Mouse (Mus musculus): Measurements from ENCODE around the gene Map4. TPM values are rescaled to one million over a fixed set of nuclear protein-coding genes. Genes with fewer than 3 reads are reported as not detected.

Map4 gene
- polyA plus RNA-seq, 1 experiment from 2014 or later, result 144 TPM

GRCm38 (mm10) chr9:110047260-110047659, 116.0 kb downstream of the Map4 start:
- no peak for ATAC-seq
- H3K9me3 ChIP-seq (ENCODE audit: control insufficient read depth, low read length), result no peaks in the 10 kb centered on the region
- no peaks in the 10 kb centered on the region for H3K36me3 ChIP-seq (ENCODE audit: control insufficient read depth, insufficient read depth)

GRCm38 (mm10) chr9:110047857-110048256, 116.6 kb downstream of the Map4 start:
- no peak overlapping the region for H3K9ac ChIP-seq (replicated peaks; ENCODE audit: low read depth, low read length)
- peaks cover 14% of the 10 kb centered on the region for H3K4me1 ChIP-seq (replicated peaks; ENCODE audit: control insufficient read depth, insufficient read depth, low read length)
- no peaks in the 10 kb centered on the region for H3K36me3 ChIP-seq (ENCODE audit: control insufficient read depth, insufficient read depth)
- H3K4me2 ChIP-seq (ENCODE audit: low read length), result no peak overlapping the region
- no peak for ATAC-seq
- H3K27ac ChIP-seq (ENCODE audit: low read length), result no peak overlapping the region
- WGBS, result 4% methylated on average over 3 of the region's 3 CpGs
- H3K9me3 ChIP-seq (ENCODE audit: control insufficient read depth, low read length), result no peaks in the 10 kb centered on the region
- no peaks in the 10 kb centered on the region for H3K27me3 ChIP-seq (replicated peaks; ENCODE audit: control insufficient read depth, insufficient read depth, low read length)
- H3K4me3 ChIP-seq (replicated peaks; ENCODE audit: low read length), result no peak overlapping the region

More at GRCm38 (mm10) chr9:110047260-110047659, 116.0 kb downstream of the Map4 start:
- Histone ChIP-seq H3K27me3 (replicated peaks; ENCODE audit: control insufficient read depth, insufficient read depth, low read length) (no peaks in the 10 kb centered on the region), H3K9ac (replicated peaks; ENCODE audit: low read depth, low read length) (no peak overlapping the region), H3K27ac (ENCODE audit: low read length) (no peak overlapping the region), H3K4me3 (replicated peaks; ENCODE audit: low read length) (no peak overlapping the region), H3K4me1 (replicated peaks; ENCODE audit: control insufficient read depth, insufficient read depth, low read length) (peaks cover 8% of the 10 kb centered on the region), H3K4me2 (ENCODE audit: low read length) (no peak overlapping the region)

- Histone ChIP-seq H3K4me2 (ENCODE audit: low read length) (peak overlapping the region; percentile 67), H3K27me3 (replicated peaks; ENCODE audit: control insufficient read depth, insufficient read depth, low read length) (no peaks in the 10 kb centered on the region), H3K4me1 (replicated peaks; ENCODE audit: control insufficient read depth, insufficient read depth, low read length) (peaks cover 34% of the 10 kb centered on the region), H3K9me3 (ENCODE audit: control insufficient read depth, low read length) (no peaks in the 10 kb centered on the region), H3K27ac (ENCODE audit: low read length) (peak overlapping the region; percentile 30; the same call in 1 of the 2 replicates), H3K36me3 (ENCODE audit: control insufficient read depth, insufficient read depth) (no peaks in the 10 kb centered on the region), H3K4me3 (replicated peaks; ENCODE audit: low read length) (no peak overlapping the region), H3K9ac (replicated peaks; ENCODE audit: low read depth, low read length) (no peak overlapping the region)
- ATAC-seq, result no peak
Observed at GRCm38 (mm10) chr9:110051184-110051583, 119.9 kb downstream of the Map4 start.

GRCm38 (mm10) chr9:110051869-110052661, 120.8 kb downstream of the Map4 start:
- Histone ChIP-seq H3K27me3 (replicated peaks; ENCODE audit: control insufficient read depth, insufficient read depth, low read length) (no peaks in the 10 kb centered on the region), H3K9ac (replicated peaks; ENCODE audit: low read depth, low read length) (peak overlapping the region; percentile 74), H3K36me3 (ENCODE audit: control insufficient read depth, insufficient read depth) (no peaks in the 10 kb centered on the region), H3K27ac (ENCODE audit: low read length) (peak overlapping the region; percentile 85), H3K4me1 (replicated peaks; ENCODE audit: control insufficient read depth, insufficient read depth, low read length) (peaks cover 37% of the 10 kb centered on the region), H3K4me2 (ENCODE audit: low read length) (peak overlapping the region; percentile 67), H3K4me3 (replicated peaks; ENCODE audit: low read length) (peak overlapping the region; percentile 52), H3K9me3 (ENCODE audit: control insufficient read depth, low read length) (no peaks in the 10 kb centered on the region)
- 5% methylated on average over 23 of the region's 23 CpGs for WGBS
- peak; percentile 57 for ATAC-seq

GRCm38 (mm10) chr9:110052951-110053304, 121.7 kb downstream of the Map4 start:
- H3K4me3 ChIP-seq (replicated peaks; ENCODE audit: low read length), result peak overlapping the region; percentile 52
- peak overlapping the region; percentile 74 for H3K9ac ChIP-seq (replicated peaks; ENCODE audit: low read depth, low read length)
- H3K4me2 ChIP-seq (ENCODE audit: low read length), result peak overlapping the region; percentile 67
- WGBS, result 53% methylated on average over 4 of the region's 4 CpGs
- peaks cover 40% of the 10 kb centered on the region for H3K4me1 ChIP-seq (replicated peaks; ENCODE audit: control insufficient read depth, insufficient read depth, low read length)
- H3K36me3 ChIP-seq (ENCODE audit: control insufficient read depth, insufficient read depth), result no peaks in the 10 kb centered on the region
- H3K27ac ChIP-seq (ENCODE audit: low read length), result peak overlapping the region; percentile 85
- ATAC-seq, result no peak
- no peaks in the 10 kb centered on the region for H3K27me3 ChIP-seq (replicated peaks; ENCODE audit: control insufficient read depth, insufficient read depth, low read length)
- H3K9me3 ChIP-seq (ENCODE audit: control insufficient read depth, low read length), result no peaks in the 10 kb centered on the region

GRCm38 (mm10) chr9:110053305-110054079, 122.2 kb downstream of the Map4 start:
- H3K4me2 ChIP-seq (ENCODE audit: low read length), result peak overlapping the region; percentile 67
- H3K9ac ChIP-seq (replicated peaks; ENCODE audit: low read depth, low read length), result peak overlapping the region; percentile 74
- H3K36me3 ChIP-seq (ENCODE audit: control insufficient read depth, insufficient read depth), result no peaks in the 10 kb centered on the region
- H3K9me3 ChIP-seq (ENCODE audit: control insufficient read depth, low read length), result no peaks in the 10 kb centered on the region
- H3K4me1 ChIP-seq (replicated peaks; ENCODE audit: control insufficient read depth, insufficient read depth, low read length), result peaks cover 40% of the 10 kb centered on the region
- peak overlapping the region; percentile 85 for H3K27ac ChIP-seq (ENCODE audit: low read length)
- peak overlapping the region; percentile 52 for H3K4me3 ChIP-seq (replicated peaks; ENCODE audit: low read length)
- 18% methylated on average over 8 of the region's 8 CpGs for whole genome bisulfite sequencing
- H3K27me3 ChIP-seq (replicated peaks; ENCODE audit: control insufficient read depth, insufficient read depth, low read length), result no peaks in the 10 kb centered on the region
- peak; percentile 69 for ATAC-seq

- H3K9ac ChIP-seq (replicated peaks; ENCODE audit: low read depth, low read length), result peak overlapping the region; percentile 74; the same call in 1 of the 2 replicates
- H3K36me3 ChIP-seq (ENCODE audit: control insufficient read depth, insufficient read depth), result no peaks in the 10 kb centered on the region
- H3K4me2 ChIP-seq (ENCODE audit: low read length), result peak overlapping the region; percentile 67
- ATAC-seq, result peak; percentile 37; the same call in 1 of the 2 replicates
- H3K27me3 ChIP-seq (replicated peaks; ENCODE audit: control insufficient read depth, insufficient read depth, low read length), result no peaks in the 10 kb centered on the region
- H3K4me3 ChIP-seq (replicated peaks; ENCODE audit: low read length), result peak overlapping the region; percentile 52
- H3K4me1 ChIP-seq (replicated peaks; ENCODE audit: control insufficient read depth, insufficient read depth, low read length), result peaks cover 40% of the 10 kb centered on the region
- WGBS, result 9% methylated on average over 2 of the region's 2 CpGs
- H3K9me3 ChIP-seq (ENCODE audit: control insufficient read depth, low read length), result no peaks in the 10 kb centered on the region
- peak overlapping the region; percentile 85 for H3K27ac ChIP-seq (ENCODE audit: low read length)
Observed at GRCm38 (mm10) chr9:110054080-110054421, 122.8 kb downstream of the Map4 start.

GRCm38 (mm10) chr9:110054781-110055180, 123.5 kb downstream of the Map4 start:
- Histone ChIP-seq H3K36me3 (ENCODE audit: control insufficient read depth, insufficient read depth) (no peaks in the 10 kb centered on the region), H3K27ac (ENCODE audit: low read length) (peak overlapping the region; percentile 62; the same call in 1 of the 2 replicates), H3K9me3 (ENCODE audit: control insufficient read depth, low read length) (no peaks in the 10 kb centered on the region), H3K9ac (replicated peaks; ENCODE audit: low read depth, low read length) (peak overlapping the region; percentile 38), H3K4me3 (replicated peaks; ENCODE audit: low read length) (peak overlapping the region; percentile 52), H3K27me3 (replicated peaks; ENCODE audit: control insufficient read depth, insufficient read depth, low read length) (no peaks in the 10 kb centered on the region), H3K4me1 (replicated peaks; ENCODE audit: control insufficient read depth, insufficient read depth, low read length) (peaks cover 40% of the 10 kb centered on the region), H3K4me2 (ENCODE audit: low read length) (peak overlapping the region; percentile 67)
- 31% methylated on average over 3 of the region's 3 CpGs for WGBS
- no peak for ATAC-seq

- no peak overlapping the region for H3K4me2 ChIP-seq (ENCODE audit: low read length)
- 94% methylated on average over 1 of the region's 1 CpGs for WGBS
- peaks cover 32% of the 10 kb centered on the region for H3K4me1 ChIP-seq (replicated peaks; ENCODE audit: control insufficient read depth, insufficient read depth, low read length)
- H3K9ac ChIP-seq (replicated peaks; ENCODE audit: low read depth, low read length), result no peak overlapping the region
- no peaks in the 10 kb centered on the region for H3K27me3 ChIP-seq (replicated peaks; ENCODE audit: control insufficient read depth, insufficient read depth, low read length)
- H3K36me3 ChIP-seq (ENCODE audit: control insufficient read depth, insufficient read depth), result no peaks in the 10 kb centered on the region
- ATAC-seq, result no peak
- H3K4me3 ChIP-seq (replicated peaks; ENCODE audit: low read length), result no peak overlapping the region
- H3K27ac ChIP-seq (ENCODE audit: low read length), result no peak overlapping the region
- H3K9me3 ChIP-seq (ENCODE audit: control insufficient read depth, low read length), result no peaks in the 10 kb centered on the region
Observed at GRCm38 (mm10) chr9:110057200-110057599, 125.9 kb downstream of the Map4 start.
